Mouse (Mus musculus) olfactory bulb, adult 2 months (tissue): Measurements from ENCODE around the gene Gm42669.

Experiments used
- CTCF ChIP-seq: fragments of 200-500 bp; IDR thresholded peaks from 2 replicates; pipeline ENCODE4 v1.5.1; 2012; ENCODE audit warnings: low read depth, mild to moderate bottlenecking, low read length, moderate library complexity; ENCODE audit not compliant: insufficient read depth
- POLR2A ChIP-seq: fragments of 200-500 bp; IDR thresholded peaks from 2 replicates; pipeline ENCODE4 v1.6.1; 2012; ENCODE audit warnings: mild to moderate bottlenecking, low read depth, low read length, moderate library complexity; ENCODE audit not compliant: insufficient read depth

DNA sequence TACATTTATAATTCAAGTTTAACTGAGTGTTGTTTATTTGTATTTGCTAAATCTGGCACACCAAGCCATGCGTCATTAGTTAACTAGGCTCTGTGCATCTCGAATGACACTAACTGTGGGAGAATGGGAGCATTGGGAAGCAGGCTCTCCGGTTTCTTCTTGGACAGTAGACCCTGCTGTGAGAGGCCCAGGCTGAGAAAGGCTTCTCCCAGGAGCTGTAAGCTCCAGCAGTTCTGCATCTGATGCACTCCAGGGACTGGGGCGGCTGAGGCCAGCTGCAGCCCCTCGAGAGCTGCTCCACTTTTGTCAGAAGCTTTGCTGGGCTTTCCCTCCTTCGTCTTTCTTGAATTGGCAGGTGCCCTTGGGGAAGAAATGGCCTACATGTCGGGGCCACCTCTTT, 34.3 kb downstream of the Gm42669 start:
- TF ChIP-seq CTCF, result no peak
- TF ChIP-seq POLR2A, result no peak
